Mouse (Mus musculus) embryonic facial prominence, embryonic 14.5 days (tissue): ENCODE results near the gene Med26. TPM values are rescaled to one million over a fixed set of nuclear protein-coding genes. Genes with fewer than 3 reads are reported as not detected.

Source experiments
- ATAC-seq: fragments of 200-750 bp; cut with Nextera tagmentation; 2 replicates; pipeline ENCODE4 v1.8.0; 2017; ENCODE audit warnings: low read depth, moderate number of reproducible peaks, moderate TSS enrichment
- DNase-seq: peaks from one replicate; pipeline ENCODE4 v3.0.0-alpha.2; 2015; ENCODE audit warnings: low spot score
- H3K27ac ChIP-seq: fragments of 300-500 bp; sonication (generic); replicated peaks from 2 replicates; pipeline ENCODE4 v1.5.1; 2014; ENCODE audit warnings: low read depth, mild to moderate bottlenecking, low read length, moderate library complexity
- H3K27me3 ChIP-seq: fragments of 300-500 bp; sonication (generic); replicated peaks from 2 replicates; pipeline ENCODE4 v1.6.1; 2014; ENCODE audit warnings: low read length; ENCODE audit not compliant: control insufficient read depth, insufficient read depth
- H3K36me3 ChIP-seq: fragments of 300-500 bp; sonication (generic); 2 replicates; pipeline ENCODE4 v1.6.1; 2014; ENCODE audit warnings: low read length, mixed read lengths; ENCODE audit not compliant: control insufficient read depth, insufficient read depth
- H3K4me1 ChIP-seq: fragments of 300-500 bp; sonication (generic); 2 replicates; pipeline ENCODE4 v1.6.1; 2014; ENCODE audit warnings: antibody characterized with exemption, low read length; ENCODE audit not compliant: control insufficient read depth, insufficient read depth
- H3K4me2 ChIP-seq: fragments of 300-500 bp; sonication (generic); 2 replicates; pipeline ENCODE4 v1.6.1; 2014; ENCODE audit warnings: low read depth, mild to moderate bottlenecking, low read length, moderate library complexity, mixed read lengths
- H3K4me3 ChIP-seq: fragments of 300-500 bp; sonication (generic); 2 replicates; pipeline ENCODE4 v1.5.1; 2014; ENCODE audit warnings: low read depth, mild to moderate bottlenecking, low read length
- H3K9ac ChIP-seq: fragments of 300-500 bp; sonication (generic); 2 replicates; pipeline ENCODE4 v1.6.1; 2014; ENCODE audit warnings: low read depth, mild to moderate bottlenecking, low read length, moderate library complexity, mixed read lengths
- H3K9me3 ChIP-seq: fragments of 300-500 bp; sonication (generic); 2 replicates; pipeline ENCODE4 v1.6.1; 2016; ENCODE audit warnings: low read length; ENCODE audit not compliant: control insufficient read depth
- WGBS: fragments of 180-500 bp; shearing (Covaris S2); extraction: QIAGEN DNeasy Blood & Tissue Kit; methylation state at CpG from one replicate; pipeline ENCODE4 v1.1.7; 2014; 5-methylcytosine and 5-hydroxymethylcytosine counted together
- polyA plus RNA-seq: library from polyadenylated mRNA; unstranded; fragments of >200 nt; fragmentation: Nextera tagmentation; extraction: Ambion mirVana; gene quantifications from 2 replicates; pipeline ENCODE4 v1.2.1, GENCODE M21; 2014

Med26 gene
- polyA plus RNA-seq, 1 experiment from 2014 or later = 16.2 TPM

GRCm38 (mm10) chr8:72521888-72522287 lies 26.2 kb downstream of the Med26 start:
- Histone ChIP-seq H3K4me3 (no peak overlapping the region), H3K36me3 (0 out of 2 replicates have a peak, but pooled peaks cover 4% of the 10 kb centered on the region), H3K9me3 (no peaks in the 10 kb centered on the region), H3K9ac (no peak overlapping the region), H3K4me2 (no peak overlapping the region), H3K4me1 (no peaks in the 10 kb centered on the region), H3K27me3 (no peaks in the 10 kb centered on the region), H3K27ac (no peak overlapping the region)
- ATAC-seq (no peak), DNase-seq (no peak)

GRCm38 (mm10) chr8:72517421-72517988 lies 30.6 kb downstream of the Med26 start:
- DNase-seq (no peak), ATAC-seq (no peak)
- H3K4me3 ChIP-seq = no peak overlapping the region
- H3K36me3 ChIP-seq = peaks cover 6% of the 10 kb centered on the region; the same call in 1 of the 2 replicates
- H3K27ac ChIP-seq = no peak overlapping the region
- no peaks in the 10 kb centered on the region for H3K9me3 ChIP-seq
- no peaks in the 10 kb centered on the region for H3K27me3 ChIP-seq
- H3K4me2 ChIP-seq = no peak overlapping the region
- H3K9ac ChIP-seq = no peak overlapping the region
- H3K4me1 ChIP-seq = no peaks in the 10 kb centered on the region
- WGBS = 76% methylated on average over 6 of the region's 7 CpGs

GRCm38 (mm10) chr8:72513158-72513557 lies 34.9 kb downstream of the Med26 start:
- Histone ChIP-seq H3K4me2 (no peak overlapping the region), H3K27me3 (no peaks in the 10 kb centered on the region), H3K9me3 (no peaks in the 10 kb centered on the region), H3K36me3 (peaks cover 2% of the 10 kb centered on the region; the same call in 1 of the 2 replicates), H3K4me3 (no peak overlapping the region), H3K4me1 (0 out of 2 replicates have a peak, but pooled peaks cover 4% of the 10 kb centered on the region), H3K27ac (no peak overlapping the region), H3K9ac (no peak overlapping the region)
- ATAC-seq (no peak), DNase-seq (no peak)
- 79% methylated on average over 1 of the region's 1 CpGs for WGBS

- DNase-seq (no peak), ATAC-seq (no peak)
- WGBS = 88% methylated on average over 1 of the region's 1 CpGs
- Histone ChIP-seq H3K9ac (no peak overlapping the region), H3K36me3 (peaks cover 2% of the 10 kb centered on the region; the same call in 1 of the 2 replicates), H3K4me3 (no peak overlapping the region), H3K27me3 (no peaks in the 10 kb centered on the region), H3K27ac (no peak overlapping the region), H3K4me1 (0 out of 2 replicates have a peak, but pooled peaks cover 4% of the 10 kb centered on the region), H3K4me2 (no peak overlapping the region), H3K9me3 (no peaks in the 10 kb centered on the region)
These were observed 35.4 kb downstream of the Med26 start for GRCm38 (mm10) chr8:72512648-72513047.

- Histone ChIP-seq H3K4me2 (no peak overlapping the region), H3K27me3 (no peaks in the 10 kb centered on the region), H3K4me1 (0 out of 2 replicates have a peak, but pooled peaks cover 4% of the 10 kb centered on the region), H3K9ac (no peak overlapping the region), H3K4me3 (no peak overlapping the region), H3K9me3 (no peaks in the 10 kb centered on the region), H3K36me3 (no peaks in the 10 kb centered on the region), H3K27ac (no peak overlapping the region)
- DNase-seq (no peak), ATAC-seq (no peak)
- WGBS = 67% methylated on average over 1 of the region's 1 CpGs
These were observed 40.6 kb downstream of the Med26 start for GRCm38 (mm10) chr8:72507505-72507904.

- no peak overlapping the region for H3K9ac ChIP-seq
- H3K4me2 ChIP-seq = no peak overlapping the region
- H3K36me3 ChIP-seq = no peaks in the 10 kb centered on the region
- no peak for ATAC-seq
- no peaks in the 10 kb centered on the region for H3K9me3 ChIP-seq
- H3K27me3 ChIP-seq = no peaks in the 10 kb centered on the region
- H3K4me1 ChIP-seq = no peaks in the 10 kb centered on the region
- H3K4me3 ChIP-seq = no peak overlapping the region
- no peak overlapping the region for H3K27ac ChIP-seq
- DNase-seq = no peak
These were observed 43.3 kb downstream of the Med26 start for GRCm38 (mm10) chr8:72504637-72505314.

DNA sequence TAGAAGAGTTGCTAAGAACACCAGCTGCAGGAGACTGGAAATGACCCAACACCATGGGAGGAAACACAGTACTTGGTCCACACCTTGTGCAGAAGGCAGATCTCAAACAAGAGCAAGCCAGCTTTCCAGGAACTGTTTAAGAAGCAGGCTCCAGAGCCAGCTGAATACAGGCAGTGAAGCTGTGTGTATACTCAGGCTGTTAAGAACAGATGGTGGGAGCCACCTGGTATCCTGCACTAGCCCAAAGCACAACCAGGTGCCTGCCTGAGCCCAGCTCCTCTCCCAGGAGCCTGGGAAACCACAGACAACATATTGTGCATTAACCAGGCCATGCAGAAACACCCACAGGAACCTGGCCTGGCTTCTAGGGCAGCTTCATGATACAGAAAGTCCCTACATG lies 43.9 kb downstream of the Med26 start:
- ATAC-seq (peak; percentile 61; the same call in 1 of the 2 replicates), DNase-seq (no peak)
- H3K4me2 ChIP-seq = no peak overlapping the region
- H3K27ac ChIP-seq = no peak overlapping the region
- H3K9me3 ChIP-seq = no peaks in the 10 kb centered on the region
- H3K4me3 ChIP-seq = no peak overlapping the region
- H3K36me3 ChIP-seq = no peaks in the 10 kb centered on the region
- H3K9ac ChIP-seq = no peak overlapping the region
- no peaks in the 10 kb centered on the region for H3K27me3 ChIP-seq
- no peaks in the 10 kb centered on the region for H3K4me1 ChIP-seq

- H3K36me3 ChIP-seq = peaks cover 14% of the 10 kb centered on the region
- no peaks in the 10 kb centered on the region for H3K9me3 ChIP-seq
- H3K27ac ChIP-seq = no peak overlapping the region
- no peak overlapping the region for H3K4me2 ChIP-seq
- 89% methylated on average over 1 of the region's 1 CpGs for WGBS
- H3K4me1 ChIP-seq = no peaks in the 10 kb centered on the region
- DNase-seq (no peak), ATAC-seq (no peak)
- H3K9ac ChIP-seq = no peak overlapping the region
- no peak overlapping the region for H3K4me3 ChIP-seq
- H3K27me3 ChIP-seq = no peaks in the 10 kb centered on the region
These were observed 47.5 kb downstream of the Med26 start for GRCm38 (mm10) chr8:72500521-72500931.
